Mouse (Mus musculus) forebrain, postnatal 0 days (tissue): ENCODE measurements around the gene Gm29866. TPM values are rescaled to one million over a fixed set of nuclear protein-coding genes. Genes with fewer than 3 reads are reported as not detected.
"Not testable (repeated sequence)": the region's sequence is repeated elsewhere in the genome, so short reads cannot be mapped to it uniquely, and the experiment has no call there.

ENCODE experiments used
- ATAC-seq: fragments of 200-750 bp; cut with Nextera tagmentation; 2 replicates; pipeline ENCODE4 v1.8.0; 2017; ENCODE audit warnings: mild to moderate bottlenecking, moderate library complexity
- DNase-seq: peaks from one replicate; pipeline ENCODE4 v3.0.0-alpha.2; 2015
- H3K27ac ChIP-seq: fragments of 300-500 bp; sonication (generic); 2 replicates; pipeline ENCODE4 v1.5.1; 2014; ENCODE audit warnings: low read depth, mild to moderate bottlenecking, antibody characterized with exemption, low read length, moderate library complexity, mixed read lengths
- H3K27me3 ChIP-seq: fragments of 300-500 bp; sonication (generic); 2 replicates; pipeline ENCODE4 v1.6.1; 2014; ENCODE audit warnings: mild to moderate bottlenecking, low read length, mixed read lengths; ENCODE audit not compliant: insufficient read depth
- H3K36me3 ChIP-seq: fragments of 300-500 bp; sonication (generic); 2 replicates; pipeline ENCODE4 v1.6.1; 2014; ENCODE audit warnings: mild to moderate bottlenecking, moderate library complexity; ENCODE audit not compliant: insufficient read depth
- H3K4me1 ChIP-seq: fragments of 300-500 bp; sonication (generic); 2 replicates; pipeline ENCODE4 v1.6.1; 2014; ENCODE audit warnings: antibody characterized with exemption; ENCODE audit not compliant: insufficient read depth
- H3K4me2 ChIP-seq: fragments of 300-500 bp; sonication (generic); 2 replicates; pipeline ENCODE4 v1.6.1; 2014; ENCODE audit warnings: low read depth, mild to moderate bottlenecking, moderate library complexity
- H3K4me3 ChIP-seq: fragments of 300-500 bp; sonication (generic); 2 replicates; pipeline ENCODE4 v1.5.1; 2014; ENCODE audit warnings: low read depth, low read length, mixed read lengths
- H3K9ac ChIP-seq: fragments of 300-500 bp; sonication (generic); 2 replicates; pipeline ENCODE4 v1.6.1; 2014; ENCODE audit warnings: mild to moderate bottlenecking
- H3K9me3 ChIP-seq: fragments of 300-500 bp; sonication (generic); 2 replicates; pipeline ENCODE4 v1.6.1; 2016; ENCODE audit warnings: low read length
- WGBS: fragments of 180-500 bp; shearing (Covaris S2); extraction: QIAGEN DNeasy Blood & Tissue Kit; methylation state at CpG from one replicate; pipeline ENCODE4 v1.1.7; 2014; 5-methylcytosine and 5-hydroxymethylcytosine counted together
- polyA plus RNA-seq: library from polyadenylated mRNA; unstranded; fragments of >200 nt; fragmentation: Nextera tagmentation; extraction: Ambion mirVana; gene quantifications from 2 replicates; pipeline ENCODE4 v1.2.1, GENCODE M21; 2015
- total RNA-seq: library from RNA; depleted of rRNA; stranded (reverse); fragments of >200 nt; gene quantifications from 2 replicates; pipeline ENCODE4 v1.2.3, GENCODE M21; 2014; rRNA removed

Gm29866 gene
- not detected in 2 replicates for total RNA-seq
- polyA plus RNA-seq: not detected in 2 replicates

DNA sequence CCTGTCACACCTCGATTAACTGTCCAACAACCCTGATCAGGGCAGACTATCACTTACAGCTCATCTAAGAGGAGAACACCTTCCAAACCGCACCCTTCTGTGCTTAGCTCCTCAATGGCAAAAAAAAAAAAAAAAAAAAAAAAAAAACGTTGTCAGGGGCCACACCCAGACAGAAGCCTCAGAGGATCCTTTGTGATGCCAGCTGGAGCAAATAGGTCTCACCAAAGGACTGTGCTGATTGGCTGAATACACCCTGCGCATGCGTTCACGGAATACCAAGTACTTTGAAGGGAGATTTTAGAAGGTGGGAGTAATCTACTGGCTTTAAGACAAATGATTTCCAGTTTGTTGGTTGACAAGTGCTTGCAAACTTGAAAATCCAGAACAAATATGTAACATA is at the start of gene Gm29866:
Gene Gm29866, minus strand, starts transcription at position 101 of the 400 bp plus-strand sequence.
- not testable (repeated sequence) for H3K4me2 ChIP-seq, H3K9ac ChIP-seq, ATAC-seq, DNase-seq, H3K36me3 ChIP-seq, H3K27me3 ChIP-seq, H3K4me1 ChIP-seq, H3K27ac ChIP-seq, H3K4me3 ChIP-seq, H3K9me3 ChIP-seq
- no CpG with 5 or more reads among the region's 6 CpGs for WGBS

Other genes with a start within 250 kb of the Gm29866 start
- not detected in 2 replicates for gene Gm20909, start 170.9 kb upstream of the Gm29866 start, total RNA-seq
- not detected in 2 replicates for gene Gm20909, start 170.9 kb upstream of the Gm29866 start, polyA plus RNA-seq
- not detected in 2 replicates for gene Gm20865, start 247.9 kb upstream of the Gm29866 start, total RNA-seq
- gene Gm20865, start 247.9 kb upstream of the Gm29866 start, polyA plus RNA-seq: not detected in 2 replicates